Mouse (Mus musculus) Patski (cell line): ENCODE measurements at regions not wholly inside any gene's neighbourhood (a gene's known extent, or its start where the extent isn't known, plus 50 kb on each side); places are given as distances from the start of the nearest gene placed in this dataset.

Experiments
- ATAC-seq: fragments of 100-300 bp; one replicate; pipeline ENCODE4 v1.8.0; 2021
- CTCF ChIA-PET: fragments of 350-600 bp; sonication (Branson Sonifier 250); formaldehyde crosslinking; loops from one replicate; lab custom pipeline; 2022; ENCODE audit warnings: inconsistent platforms; lab: Charles Lee
- POLR2A ChIA-PET: fragments of 350-600 bp; sonication (Branson Sonifier 250); formaldehyde crosslinking; loops from one replicate; lab custom pipeline; 2022; ENCODE audit warnings: antibody characterized with exemption, inconsistent platforms; lab: Charles Lee
- DNase-seq: peaks from one replicate; pipeline ENCODE4 v3.0.0-alpha.2; 2011; ENCODE audit warnings: low read depth, low spot score
- H3K27me3 ChIP-seq: fragments of 371-371 bp; one replicate; pipeline ENCODE4 v1.5.1; 2021
- CTCF ChIP-seq: fragments of 100-300 bp; IDR thresholded peaks from one replicate; pipeline ENCODE4 v1.5.1; 2021
- in situ Hi-C: fragments of 300-500 bp; cut with MboI; formaldehyde crosslinking; loops from 3 replicates; pipeline ENCODE4 v1.11.1; 2018; ENCODE audit warnings: low pct_unique_long_range_greater_than_20kb, mixed read lengths

- TF ChIP-seq CTCF, result no peak
- in situ Hi-C loops, result no loop called here
- DNase-seq (no peak), ATAC-seq (no peak)
- peaks cover 2% of the 10 kb centered on the region for H3K27me3 ChIP-seq
- ChIA-PET CTCF (no interaction called here), POLR2A (no interaction called here)
Observed at GRCm38 (mm10) chr3:154391629-154392028, 61.2 kb upstream of the Lhx8 start.

GRCm38 (mm10) chr3:154388656-154389055 lies 58.2 kb upstream of the Lhx8 start:
- TF ChIP-seq CTCF, result no peak
- POLR2A ChIA-PET, result no interaction called here
- CTCF ChIA-PET, result no interaction called here
- in situ Hi-C loops, result no loop called here
- ATAC-seq, result no peak
- peaks cover 3% of the 10 kb centered on the region for H3K27me3 ChIP-seq
- DNase-seq, result no peak

GRCm38 (mm10) chr3:154387271-154387670 lies 56.8 kb upstream of the Lhx8 start:
- ATAC-seq (no peak), DNase-seq (no peak)
- CTCF ChIA-PET, result no interaction called here
- POLR2A ChIA-PET, result no interaction called here
- H3K27me3 ChIP-seq, result peaks cover 3% of the 10 kb centered on the region
- TF ChIP-seq CTCF, result no peak
- in situ Hi-C loops, result no loop called here

- DNase-seq (no peak), ATAC-seq (no peak)
- no peak for TF ChIP-seq CTCF
- H3K27me3 ChIP-seq, result peaks cover 3% of the 10 kb centered on the region
- ChIA-PET CTCF (no interaction called here), POLR2A (no interaction called here)
- in situ Hi-C loops, result no loop called here
Observed at GRCm38 (mm10) chr3:154385831-154386312, 55.4 kb upstream of the Lhx8 start.

GRCm38 (mm10) chr3:154382811-154383210 lies 52.4 kb upstream of the Lhx8 start:
- peaks cover 3% of the 10 kb centered on the region for H3K27me3 ChIP-seq
- POLR2A ChIA-PET, result no interaction called here
- no peak for TF ChIP-seq CTCF
- DNase-seq (no peak), ATAC-seq (no peak)
- CTCF ChIA-PET, result no interaction called here
- in situ Hi-C loops, result no loop called here

GRCm38 (mm10) chr3:154381561-154381960 lies 51.1 kb upstream of the Lhx8 start:
- TF ChIP-seq CTCF, result no peak
- DNase-seq, result no peak
- in situ Hi-C loops, result no loop called here
- ATAC-seq, result no peak
- CTCF ChIA-PET, result no interaction called here
- POLR2A ChIA-PET, result no interaction called here
- peaks cover 3% of the 10 kb centered on the region for H3K27me3 ChIP-seq
